Mouse (Mus musculus) neural tube, embryonic 14.5 days (tissue): ENCODE data around the gene Olfr930. TPM values are rescaled to one million over a fixed set of nuclear protein-coding genes. Genes with fewer than 3 reads are reported as not detected.

Source experiments
- ATAC-seq: fragments of 200-750 bp; cut with Nextera tagmentation; 2 replicates; pipeline ENCODE4 v1.8.0; 2017; ENCODE audit warnings: low read depth, mild to moderate bottlenecking, moderate TSS enrichment, moderate library complexity
- H3K27ac ChIP-seq: fragments of 300-500 bp; sonication (generic); 2 replicates; pipeline ENCODE4 v1.5.1; 2014; ENCODE audit warnings: low read depth, mild to moderate bottlenecking, control low read depth, low read length, moderate library complexity, mixed read lengths
- H3K27me3 ChIP-seq: fragments of 300-500 bp; sonication (generic); 2 replicates; pipeline ENCODE4 v1.6.1; 2014; ENCODE audit warnings: low read length; ENCODE audit not compliant: control insufficient read depth, insufficient read depth
- H3K36me3 ChIP-seq: fragments of 300-500 bp; sonication (generic); 2 replicates; pipeline ENCODE4 v1.6.1; 2014; ENCODE audit warnings: low read length, mixed read lengths; ENCODE audit not compliant: control insufficient read depth, insufficient read depth
- H3K4me1 ChIP-seq: fragments of 300-500 bp; sonication (generic); 2 replicates; pipeline ENCODE4 v1.6.1; 2014; ENCODE audit warnings: low read length; ENCODE audit not compliant: control insufficient read depth, insufficient read depth
- H3K4me2 ChIP-seq: fragments of 300-500 bp; sonication (generic); 2 replicates; pipeline ENCODE4 v1.6.1; 2014; ENCODE audit warnings: mild to moderate bottlenecking, low read depth, low read length, control low read depth
- H3K4me3 ChIP-seq: fragments of 300-500 bp; sonication (generic); 2 replicates; pipeline ENCODE4 v1.5.1; 2014; ENCODE audit warnings: low read depth, low read length, control low read depth, mixed read lengths
- H3K9ac ChIP-seq: fragments of 300-500 bp; sonication (generic); replicated peaks from 2 replicates; pipeline ENCODE4 v1.6.1; 2014; ENCODE audit warnings: low read depth, mild to moderate bottlenecking, control low read depth, low read length, mixed read lengths
- H3K9me3 ChIP-seq: fragments of 300-500 bp; sonication (generic); 2 replicates; pipeline ENCODE4 v1.6.1; 2016; ENCODE audit warnings: low read length; ENCODE audit not compliant: control insufficient read depth
- WGBS: fragments of 180-500 bp; shearing (Covaris S2); extraction: QIAGEN DNeasy Blood & Tissue Kit; methylation state at CpG from one replicate; pipeline ENCODE4 v1.1.7; 2014; 5-methylcytosine and 5-hydroxymethylcytosine counted together
- polyA plus RNA-seq: library from polyadenylated mRNA; unstranded; fragments of >200 nt; fragmentation: Nextera tagmentation; extraction: Ambion mirVana; gene quantifications from 2 replicates; pipeline ENCODE4 v1.2.1, GENCODE M21; 2014

Gene Olfr930
- polyA plus RNA-seq, result not detected in 2 replicates

GRCm38 (mm10) chr9:38929509-38929908, at the start of gene Olfr930:
TSS of gene Olfr930 (plus strand) at chr9:38929809.
- ATAC-seq, result no peak

GRCm38 (mm10) chr9:38953401-38954123, 24.0 kb downstream of the Olfr930 start:
- H3K4me3 ChIP-seq, result no peak overlapping the region
- H3K9ac ChIP-seq, result no peak overlapping the region

More at GRCm38 (mm10) chr9:38929509-38929908, at the start of gene Olfr930:
- Histone ChIP-seq H3K4me2 (no peak within 1 kb of the TSS), H3K27me3 (no peaks in the 10 kb centered on the region), H3K4me1 (no peaks in the 10 kb centered on the region), H3K9me3 (no peaks in the 10 kb centered on the region), H3K36me3 (no peaks in the 10 kb centered on the region), H3K27ac (no peak within 1 kb of the TSS), H3K4me3 (no peak within 1 kb of the TSS), H3K9ac (no peak within 1 kb of the TSS)

GRCm38 (mm10) chr9:38954124-38954416, 24.5 kb downstream of the Olfr930 start:
- no peak for ATAC-seq
- Histone ChIP-seq H3K27ac (no peak overlapping the region), H3K4me2 (no peak overlapping the region), H3K36me3 (no peaks in the 10 kb centered on the region), H3K9me3 (no peaks in the 10 kb centered on the region), H3K4me3 (no peak overlapping the region), H3K9ac (no peak overlapping the region), H3K27me3 (no peaks in the 10 kb centered on the region), H3K4me1 (no peaks in the 10 kb centered on the region)
- 76% methylated on average over 4 of the region's 4 CpGs for WGBS

More at GRCm38 (mm10) chr9:38953401-38954123, 24.0 kb downstream of the Olfr930 start:
- H3K4me2 ChIP-seq, result no peak overlapping the region
- H3K27ac ChIP-seq, result no peak overlapping the region
- WGBS, result 48% methylated on average over 7 of the region's 7 CpGs
- H3K36me3 ChIP-seq, result no peaks in the 10 kb centered on the region
- H3K27me3 ChIP-seq, result no peaks in the 10 kb centered on the region
- no peaks in the 10 kb centered on the region for H3K4me1 ChIP-seq
- no peaks in the 10 kb centered on the region for H3K9me3 ChIP-seq
- no peak; the same call in 1 of the 2 replicates for ATAC-seq

GRCm38 (mm10) chr9:38972013-38972412, 42.4 kb downstream of the Olfr930 start, which contains the start of gene Olfr933:
TSS of gene Olfr933 (plus strand) at chr9:38972313.
- no peak for ATAC-seq
- no peak within 1 kb of the TSS for H3K4me3 ChIP-seq
- H3K9ac ChIP-seq, result no peak within 1 kb of the TSS
- H3K27me3 ChIP-seq, result no peaks in the 10 kb centered on the region
- no peak within 1 kb of the TSS for H3K4me2 ChIP-seq
- no peak within 1 kb of the TSS for H3K27ac ChIP-seq
- no peaks in the 10 kb centered on the region for H3K9me3 ChIP-seq
- H3K4me1 ChIP-seq, result no peaks in the 10 kb centered on the region
- WGBS, result 75% methylated on average over 4 of the region's 4 CpGs
- H3K36me3 ChIP-seq, result no peaks in the 10 kb centered on the region

Other genes with a start within 250 kb of the Olfr930 start
- gene Olfr919, start 226.1 kb upstream of the Olfr930 start, polyA plus RNA-seq, result not detected in 2 replicates
- 7.0 and 10.8 TPM in 2 replicates for gene Vwa5a, start 211.5 kb upstream of the Olfr930 start, polyA plus RNA-seq
- gene Olfr920, start 177.5 kb upstream of the Olfr930 start, polyA plus RNA-seq, result 0.06 TPM in 1 of 2 replicates, not detected in the other
- not detected in 2 replicates for gene Olfr921, start 156.7 kb upstream of the Olfr930 start, polyA plus RNA-seq
- gene Olfr922, start 115.2 kb upstream of the Olfr930 start, polyA plus RNA-seq, result not detected in 2 replicates
- gene Olfr923, start 103.3 kb upstream of the Olfr930 start, polyA plus RNA-seq, result not detected in 2 replicates
- not detected in 2 replicates for gene Olfr924, start 85.4 kb upstream of the Olfr930 start, polyA plus RNA-seq
- not detected in 2 replicates for gene Olfr26, start 74.7 kb upstream of the Olfr930 start, polyA plus RNA-seq
- not detected in 2 replicates for gene Olfr926, start 52.7 kb upstream of the Olfr930 start, polyA plus RNA-seq
- gene Olfr933, start 42.5 kb downstream of the Olfr930 start, polyA plus RNA-seq, result not detected in 2 replicates
- not detected in 2 replicates for gene Olfr934, start 58.5 kb downstream of the Olfr930 start, polyA plus RNA-seq
- gene Olfr935, start 69.9 kb downstream of the Olfr930 start, polyA plus RNA-seq, result not detected in 2 replicates
- gene Olfr146, start 93.6 kb downstream of the Olfr930 start, polyA plus RNA-seq, result not detected in 2 replicates
- not detected in 2 replicates for gene Olfr937, start 135.1 kb downstream of the Olfr930 start, polyA plus RNA-seq
- gene Olfr938, start 149.1 kb downstream of the Olfr930 start, polyA plus RNA-seq, result not detected in 2 replicates
- gene Olfr27, start 198.3 kb downstream of the Olfr930 start, polyA plus RNA-seq, result not detected in 2 replicates
- not detected in 2 replicates for gene Olfr943, start 236.5 kb downstream of the Olfr930 start, polyA plus RNA-seq